Mouse (Mus musculus): ENCODE measurements around the gene Ccsap. TPM values are rescaled to one million over a fixed set of nuclear protein-coding genes. Genes with fewer than 3 reads are reported as not detected.
"Not testable (repeated sequence)": the region's sequence is repeated elsewhere in the genome, so short reads cannot be mapped to it uniquely, and the experiment has no call there.

Gene Ccsap
- total RNA-seq, 2 experiments from 2014 or later: 21.5 to 25.8 TPM

- intact Hi-C loops (cut with DNase I): no loop called here
- DNase-seq: no peak
Observed at GRCm38 (mm10) chr8:123842086-123842485, 17.9 kb downstream of the Ccsap start.

GRCm38 (mm10) chr8:123840578-123841345 is 19.2 kb downstream of the Ccsap start:
- intact Hi-C loops (cut with DNase I): no loop called here
- no peak for DNase-seq

- intact Hi-C loops (cut with DNase I): no loop called here
- DNase-seq: no peak
Observed at GRCm38 (mm10) chr8:123838496-123838895, 21.5 kb downstream of the Ccsap start.

- intact Hi-C loops (cut with DNase I): no loop called here
- DNase-seq: no peak
Observed at GRCm38 (mm10) chr8:123836354-123836753, 23.7 kb downstream of the Ccsap start.

GRCm38 (mm10) chr8:123835451-123835850 is 24.6 kb downstream of the Ccsap start:
- intact Hi-C loops (cut with DNase I): no loop called here
- peak; percentile 69 for DNase-seq

- intact Hi-C loops (cut with DNase I): no loop called here
- no peak for DNase-seq
Observed at GRCm38 (mm10) chr8:123832757-123833156, 27.3 kb downstream of the Ccsap start.

- no peak for DNase-seq
- intact Hi-C loops (cut with DNase I): no loop called here
Observed at GRCm38 (mm10) chr8:123827523-123827922, 32.5 kb downstream of the Ccsap start.

GRCm38 (mm10) chr8:123826758-123827157 is 33.3 kb downstream of the Ccsap start:
- intact Hi-C loops (cut with DNase I): no loop called here
- no peak for DNase-seq

- DNase-seq: peak; percentile 17
Observed at GRCm38 (mm10) chr8:123826001-123826400, 34.0 kb downstream of the Ccsap start.

GRCm38 (mm10) chr8:123823532-123824123 is 36.4 kb downstream of the Ccsap start:
- DNase-seq: no peak
- intact Hi-C loops (cut with DNase I): no loop called here

More at GRCm38 (mm10) chr8:123826001-123826400, 34.0 kb downstream of the Ccsap start:
- intact Hi-C loops (cut with DNase I): no loop called here

- intact Hi-C loops (cut with DNase I): no loop called here
- DNase-seq: no peak
Observed at GRCm38 (mm10) chr8:123823111-123823510, 36.9 kb downstream of the Ccsap start.

GRCm38 (mm10) chr8:123820780-123821179 is 39.2 kb downstream of the Ccsap start:
- DNase-seq: no peak
- intact Hi-C loops (cut with DNase I): no loop called here

GRCm38 (mm10) chr8:123819683-123820610 is 40.1 kb downstream of the Ccsap start:
- intact Hi-C loops (cut with DNase I): no loop called here
- DNase-seq: no peak

GRCm38 (mm10) chr8:123817747-123818146 is 42.3 kb downstream of the Ccsap start:
- no peak for DNase-seq
- intact Hi-C loops (cut with DNase I): no loop called here

- no peak for DNase-seq
- intact Hi-C loops (cut with DNase I): no loop called here
Observed at GRCm38 (mm10) chr8:123816939-123817338, 43.1 kb downstream of the Ccsap start.

- no peak for DNase-seq
Observed at GRCm38 (mm10) chr8:123815325-123815724, 44.7 kb downstream of the Ccsap start.

GRCm38 (mm10) chr8:123813892-123814266 is 46.1 kb downstream of the Ccsap start:
- intact Hi-C loops (cut with DNase I): no loop called here
- DNase-seq: no peak

More at GRCm38 (mm10) chr8:123815325-123815724, 44.7 kb downstream of the Ccsap start:
- intact Hi-C loops (cut with DNase I): no loop called here

GRCm38 (mm10) chr8:123813173-123813891 is 46.7 kb downstream of the Ccsap start:
- intact Hi-C loops (cut with DNase I): no loop called here
- DNase-seq: no peak

- DNase-seq: no peak
- intact Hi-C loops (cut with DNase I): no loop called here
Observed at GRCm38 (mm10) chr8:123812227-123812626, 47.8 kb downstream of the Ccsap start.

GRCm38 (mm10) chr8:123809342-123809741 is 50.7 kb downstream of the Ccsap start:
- intact Hi-C loops (cut with DNase I); DNase-seq: not testable (repeated sequence)

GRCm38 (mm10) chr8:123808671-123809070 is 51.3 kb downstream of the Ccsap start:
- DNase-seq: no peak
- intact Hi-C loops (cut with DNase I): no loop called here
